Mouse (Mus musculus) sigmoid colon, adult 10 weeks (tissue): Measurements from ENCODE around the gene Pdlim3. TPM values are rescaled to one million over a fixed set of nuclear protein-coding genes. Genes with fewer than 3 reads are reported as not detected.

Experiments used
- polyA plus RNA-seq: library from polyadenylated mRNA; stranded (reverse); fragments of 350-450 nt; fragmentation: Illumina TruSeq; extraction: RNeasy Lipid Tissue Mini Kit (QIAGEN cat#74804); gene quantifications from one replicate; pipeline ENCODE4 v1.2.3, GENCODE M21; 2014; ENCODE audit warnings: low read depth, low replicate concordance

Gene Pdlim3
- 104 TPM for polyA plus RNA-seq

GRCm38 (mm10) chr8:45885202-45885685 lies at the start of gene Pdlim3:
Pdlim3 (plus strand) TSS chr8:45885461.

GRCm38 (mm10) chr8:45934582-45935014 lies 49.3 kb downstream of the Pdlim3 start, which contains the start of gene Ccdc110:
Ccdc110 (plus strand) TSS chr8:45934619.

Other genes starting within 250 kb of the Pdlim3 start
- not detected for gene Ccdc110, start 49.2 kb downstream of the Pdlim3 start, polyA plus RNA-seq
- gene 1700029J07Rik, start 89.8 kb downstream of the Pdlim3 start, polyA plus RNA-seq = 5.6 TPM
- gene Ufsp2, start 90.1 kb downstream of the Pdlim3 start, polyA plus RNA-seq = 145 TPM
- gene Lrp2bp, start 113.8 kb downstream of the Pdlim3 start, polyA plus RNA-seq = 0.88 TPM
- 19.8 TPM for gene Ankrd37, start 120.2 kb downstream of the Pdlim3 start, polyA plus RNA-seq